Mouse (Mus musculus) ovary, postnatal 14 days (tissue): ENCODE measurements around the gene Gm29427.
"Not testable (repeated sequence)": the region's sequence is repeated elsewhere in the genome, so short reads cannot be mapped to it uniquely, and the experiment has no call there.

Experiments used
- DNase-seq: peaks from one replicate; pipeline ENCODE4 v3.0.0; 2022; ENCODE audit warnings: low spot score

The Gm29427 gene

DNA sequence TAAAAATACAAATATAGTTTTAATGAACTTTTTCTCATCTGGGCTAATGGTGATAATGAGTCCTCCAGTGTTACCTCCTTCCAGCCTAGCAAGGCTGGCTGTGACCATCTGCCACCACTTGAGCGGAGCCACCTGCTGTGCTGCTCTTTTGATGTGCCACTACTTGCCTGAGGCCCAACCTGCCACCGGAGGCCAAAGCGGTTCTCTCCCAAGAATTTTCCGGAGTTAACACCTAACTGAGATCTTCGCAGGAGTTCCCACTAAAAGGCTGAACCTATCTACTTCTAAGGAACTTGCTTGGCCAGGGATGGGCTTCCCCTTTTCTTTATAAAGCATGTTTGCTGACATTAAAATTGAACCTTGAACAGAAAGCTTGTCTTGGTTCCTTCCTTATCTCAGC lies 56.0 kb downstream of the Gm29427 start:
- DNase-seq, result not testable (repeated sequence)

DNA sequence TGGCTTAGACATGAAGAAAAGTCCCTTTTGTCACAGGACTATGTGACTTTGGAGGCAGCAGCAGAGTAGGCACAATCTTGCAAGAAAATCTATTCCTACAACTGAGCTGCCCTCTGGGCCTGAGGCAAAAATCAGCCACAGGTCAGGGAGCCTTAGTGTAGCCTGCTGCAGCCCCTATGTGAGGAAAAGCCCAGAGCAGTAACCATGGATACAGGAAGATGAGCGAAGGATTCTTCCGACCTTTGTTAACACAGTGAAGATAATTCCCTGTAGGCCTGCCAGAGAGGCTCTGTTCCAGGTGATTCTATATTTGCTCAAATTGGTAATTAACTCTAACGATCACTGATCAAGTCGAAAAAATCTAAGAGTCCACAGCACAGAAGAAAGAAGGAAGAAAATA lies 71.5 kb downstream of the Gm29427 start:
- DNase-seq, result no peak

DNA sequence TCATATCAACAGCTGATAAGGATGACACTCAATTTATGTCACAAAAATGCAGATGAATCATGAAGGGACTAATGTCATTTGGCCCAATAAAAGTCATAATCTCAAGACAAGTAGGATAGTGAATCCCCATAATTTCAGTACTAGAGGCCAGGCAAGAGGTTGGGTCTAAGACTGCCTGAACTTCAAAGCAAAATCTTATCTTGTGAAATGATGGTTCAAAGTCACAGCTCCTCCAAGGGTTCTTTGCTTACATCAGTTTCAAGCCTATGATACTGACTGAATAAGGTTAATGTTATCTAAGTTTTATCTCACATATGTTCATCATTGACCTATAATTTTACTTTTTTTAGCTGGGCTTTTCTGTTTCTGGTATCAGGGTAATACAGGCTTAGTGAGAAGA lies 74.6 kb downstream of the Gm29427 start:
- DNase-seq, result no peak

DNA sequence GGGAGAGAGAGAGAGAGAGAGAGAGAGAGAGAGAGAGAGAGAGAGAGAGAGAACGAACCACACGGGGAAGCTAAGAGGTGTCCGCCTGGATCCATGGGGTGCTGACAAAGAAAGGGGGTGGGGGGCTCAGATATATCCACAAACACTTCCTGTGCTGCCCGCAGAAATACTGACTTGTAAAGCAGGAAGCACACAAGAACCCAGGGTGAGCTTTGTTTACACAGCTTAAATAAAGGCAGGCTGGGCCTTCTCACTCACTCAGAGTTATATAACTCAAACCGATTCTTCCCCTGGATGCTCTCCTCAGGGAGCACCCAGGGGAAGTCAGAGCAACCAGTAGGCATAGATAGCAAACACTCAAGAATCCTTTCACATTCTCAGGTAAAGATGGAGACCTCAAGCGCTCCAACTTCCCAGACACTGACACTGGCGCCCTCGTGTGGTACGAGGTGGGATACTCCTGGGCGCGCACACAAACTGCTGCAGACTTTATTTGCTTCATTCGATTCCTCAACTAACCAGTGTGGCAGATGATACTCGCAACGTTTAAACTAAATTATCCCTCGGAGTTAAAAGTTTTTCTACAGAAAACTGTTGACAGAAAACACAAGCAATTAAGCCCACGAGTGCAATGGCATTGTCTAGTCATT lies 81.7 kb downstream of the Gm29427 start:
- DNase-seq, result peak; percentile 66

DNA sequence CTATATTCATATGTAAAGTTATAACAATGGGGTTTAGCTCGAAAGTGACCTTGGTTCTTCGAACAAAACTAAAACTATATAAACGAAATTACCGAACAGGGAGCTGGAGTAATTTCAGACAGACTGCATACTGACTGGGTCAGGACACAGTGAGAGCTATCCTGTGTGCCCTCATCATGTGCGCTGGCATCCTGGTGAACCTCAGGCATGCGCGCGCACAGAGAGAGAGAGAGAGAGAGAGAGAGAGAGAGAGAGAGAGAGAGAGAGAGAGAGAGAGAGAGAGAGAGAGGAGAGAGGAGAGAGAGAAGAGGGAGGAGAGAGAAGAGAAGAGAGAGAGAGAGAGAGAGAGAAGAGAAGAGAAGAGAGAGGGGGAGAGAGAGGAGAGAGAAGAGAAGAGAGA lies 82.3 kb downstream of the Gm29427 start:
- no peak for DNase-seq

DNA sequence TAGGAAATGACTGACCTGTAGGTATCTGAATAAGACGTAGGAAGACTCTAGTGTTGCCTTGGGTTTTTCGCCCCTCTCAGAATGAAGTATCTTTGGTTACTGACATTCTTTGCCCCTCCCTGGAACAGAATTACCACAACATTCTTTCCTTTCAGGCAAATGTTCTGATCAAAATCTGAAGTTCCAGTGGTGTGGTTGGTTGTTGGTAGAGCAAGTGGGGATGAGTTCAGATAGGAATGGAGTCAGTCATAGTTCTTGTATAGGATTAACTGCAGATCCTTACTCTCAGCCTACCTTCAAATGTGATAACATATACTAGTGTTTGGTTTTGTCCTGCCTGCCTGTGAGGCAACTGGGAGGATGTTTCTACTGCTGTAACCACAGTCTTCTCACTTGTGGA lies 86.1 kb downstream of the Gm29427 start, which contains the start of gene Zp3r:
Gene Zp3r (minus strand): TSS at position 101 of the 400 bp plus-strand sequence.
- DNase-seq, result no peak
